Comparison of ENCODE assay signal across 8 mouse cellular contexts in the genomic region with DNA sequence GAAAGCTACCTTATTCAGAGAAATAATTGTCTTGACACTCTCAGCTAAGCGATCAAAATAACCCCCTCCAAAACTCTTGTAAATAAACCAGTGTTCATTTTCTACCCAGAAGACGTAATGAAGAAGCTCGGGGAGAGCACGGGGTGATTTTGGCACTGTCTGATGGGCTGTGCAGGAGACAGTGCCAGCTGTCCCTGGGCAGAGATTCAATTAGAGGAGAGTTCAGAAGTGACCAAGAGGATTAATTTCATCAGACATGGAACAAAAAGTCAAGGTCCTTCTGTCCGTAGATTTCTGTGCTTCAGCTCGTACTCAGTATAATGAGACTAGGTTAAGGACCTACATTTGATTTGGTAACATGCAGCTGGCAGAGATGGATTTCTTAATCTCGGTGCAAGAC.
DNase-seq lines count a peak whose midpoint lies in the region; ATAC-seq and TF ChIP-seq lines count a peak whose summit lies in the region.

No protein-coding gene starts in this region.

- no peaks in the 10 kb centered on the region for H3K4me1 ChIP-seq in lung, postnatal 0 days (ENCODE audit: insufficient read depth, low read depth, low read length)

- 66% methylated on average over 7 of the region's 7 CpGs for whole genome bisulfite sequencing in lung, postnatal 0 days

- H3K36me3 ChIP-seq in lung, postnatal 0 days (ENCODE audit: insufficient read depth, low read length) = no peaks in the 10 kb centered on the region

- H3K4me2 ChIP-seq in lung, postnatal 0 days (replicated peaks; ENCODE audit: low read depth, low read length) = no peak overlapping the region

- ATAC-seq in lung, postnatal 0 days = no peak

- H3K9me3 ChIP-seq in lung, postnatal 0 days (ENCODE audit: low read length) = no peaks in the 10 kb centered on the region

- TF ChIP-seq CTCF in lung, postnatal 0 days (IDR thresholded peaks at IDR 0.05) = no peak

- H3K27me3 ChIP-seq in lung, postnatal 0 days (replicated peaks; ENCODE audit: insufficient read depth, low read length) = no peaks in the 10 kb centered on the region

- H3K27ac ChIP-seq in lung, postnatal 0 days (ENCODE audit: low read length) = no peak overlapping the region

- no peak for TF ChIP-seq EP300 in lung, postnatal 0 days (IDR thresholded peaks at IDR 0.05)

- peak; percentile 87 for DNase-seq in gastrocnemius, adult 18-20 months (ENCODE audit: low spot score)
- DNase-seq in gastrocnemius, postnatal 4 days (ENCODE audit: low spot score in 2 of 2) = no peak
- DNase-seq in lung, postnatal 0 days (ENCODE audit: low spot score) = peak; percentile 17
- no peak for DNase-seq in lung, adult 18-20 months
- DNase-seq in cerebellum, adult 9-10 months = peak; percentile 33
- DNase-seq in kidney, postnatal 36 days = peak; percentile 66 to 73
- no peak for DNase-seq in layer of hippocampus, postnatal 25 days (ENCODE audit: extremely low spot score in 1 of 2, low spot score in 1 of 2)
- DNase-seq in urinary bladder, postnatal 14 days (ENCODE audit: low spot score) = no peak

- no peak overlapping the region for H3K4me3 ChIP-seq in lung, postnatal 0 days (ENCODE audit: low read depth, low read length)

- no peak overlapping the region for H3K9ac ChIP-seq in lung, postnatal 0 days (replicated peaks; ENCODE audit: low read depth)

Comparison
In these comparisons a context has a peak if more than half of its experiments do, and no peak if none do; other contexts are left out.
1. DNase-seq: peak in gastrocnemius, adult 18-20 months (single experiment), lung, postnatal 0 days (single experiment), cerebellum, adult 9-10 months (single experiment) and kidney, postnatal 36 days (2 of 2); none in gastrocnemius, postnatal 4 days (0 of 2), lung, adult 18-20 months (0 of 2), layer of hippocampus, postnatal 25 days (0 of 2) and urinary bladder, postnatal 14 days (single experiment).